19 mouse cellular contexts compared by ENCODE assay signal in genomic region chr6:30745591-30745990, GRCm38 (mm10).
"Had no signal": no experiment of that assay in that cellular context is flagged by ENCODE, and none has a peak within 500 bp of the region (broad histone marks: within the 10 kb centered on the region; RNA-seq: fewer than 3 reads in every experiment).

No protein-coding gene starts in this region.

- ATAC-seq: midbrain, embryonic 16.5 days had no signal

- H3K4me2 ChIP-seq: lung, embryonic 14.5 days; midbrain, embryonic 12.5 days; neural tube, embryonic 13.5 days; neural tube, embryonic 15.5 days had no signal

- H3K27me3 ChIP-seq: midbrain, embryonic 12.5 days; neural tube, embryonic 13.5 days; neural tube, embryonic 15.5 days had no signal

- H3K4me3 ChIP-seq: midbrain, embryonic 10.5 days; midbrain, embryonic 12.5 days; myocyte; neural tube, embryonic 13.5 days; neural tube, embryonic 15.5 days had no signal

- DNase-seq: lung, adult 18-20 months; lung, embryonic 14.5 days; lung, postnatal 10 days; lung, postnatal 4 days; midbrain, embryonic 14.5 days; retina, postnatal 1 day; right cerebral cortex, adult 18-20 months; right cerebral cortex, postnatal 25 days; right cerebral cortex, postnatal 4 days; spleen, adult 18-20 months; thymus, adult 2 months; thymus, postnatal 25 days; thymus, postnatal 4 days had no signal

- H3K27ac ChIP-seq: midbrain, embryonic 10.5 days; midbrain, embryonic 12.5 days; neural tube, embryonic 13.5 days; neural tube, embryonic 15.5 days had no signal

- H3K9ac ChIP-seq: lung, embryonic 14.5 days; midbrain, embryonic 12.5 days; neural tube, embryonic 13.5 days; neural tube, embryonic 15.5 days had no signal

- H3K9me3 ChIP-seq: midbrain, embryonic 10.5 days; neural tube, embryonic 13.5 days; neural tube, embryonic 15.5 days had no signal
